Mouse (Mus musculus): ENCODE measurements around the gene Pigk.

DNA sequence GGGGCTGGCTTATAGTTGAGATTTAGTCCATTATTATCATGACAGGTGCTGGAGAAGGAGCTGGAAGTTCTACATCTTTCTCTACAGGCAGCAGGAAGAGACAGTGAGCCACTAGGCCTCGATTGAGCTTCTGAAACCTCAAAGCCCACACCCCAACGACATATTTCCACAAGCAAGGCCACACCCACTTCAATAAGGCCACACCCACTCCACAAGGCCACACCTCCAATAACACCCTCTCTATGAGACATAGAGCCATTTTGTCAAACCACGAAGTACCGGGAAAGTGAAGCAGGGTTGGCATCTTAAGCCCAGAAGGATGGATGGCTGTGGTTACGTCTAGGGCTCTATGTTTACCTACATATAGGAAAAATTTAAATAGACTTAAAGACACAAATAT is 183.3 kb downstream of the Pigk start:
- TF ChIP-seq CTCF (IDR thresholded peaks at IDR 0.05; ENCODE audit: extremely low read depth, insufficient read depth, insufficient read length, insufficient replicate concordance) (no peak), POLR2A (IDR thresholded peaks at IDR 0.05; ENCODE audit: low read depth, low read length) (no peak)

Measured in spleen, adult 2 months (tissue).